Mouse (Mus musculus): ENCODE measurements around the gene Pdp2.

DNA sequence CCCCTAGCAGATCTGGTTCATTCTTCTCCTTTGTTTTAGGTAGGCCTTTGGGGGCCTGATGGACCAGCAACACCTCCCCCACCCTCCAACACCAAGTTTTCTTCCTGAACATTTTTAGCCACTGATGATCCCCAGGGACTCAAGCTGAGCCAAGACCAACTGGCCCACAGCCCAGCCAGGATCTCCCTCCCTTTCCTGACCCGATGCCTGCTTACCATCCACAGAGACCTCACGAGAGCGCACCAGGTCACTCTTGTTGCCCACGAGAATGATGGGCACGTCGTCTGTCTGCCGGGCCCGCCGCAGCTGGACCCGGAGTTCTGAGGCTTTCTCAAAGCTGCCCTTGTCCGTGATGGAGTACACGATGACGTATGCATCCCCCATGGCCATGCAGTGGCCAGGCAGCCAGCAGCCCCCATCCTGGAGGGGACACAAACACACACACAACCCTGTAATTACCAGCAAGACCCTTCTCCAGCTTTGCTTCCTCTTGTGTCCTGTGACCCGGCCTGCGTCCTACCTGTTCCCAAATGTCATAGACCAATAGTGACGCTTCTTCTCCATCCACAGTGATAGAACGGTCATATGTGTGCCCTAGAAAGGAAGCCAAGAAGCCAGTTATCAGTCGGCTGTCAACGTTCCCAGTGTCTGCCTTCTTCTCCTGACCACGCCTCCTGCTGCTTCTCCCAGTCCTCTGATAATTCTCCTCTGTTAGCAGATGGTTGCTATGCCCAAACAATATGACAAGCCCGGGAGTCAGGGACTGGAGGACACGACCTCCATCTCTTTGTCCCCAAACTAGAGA lies 38.3 kb downstream of the Pdp2 start:
- no peak for TF ChIP-seq POLR2A (IDR thresholded peaks at IDR 0.05; ENCODE audit: borderline replicate concordance, extremely low read depth, low read depth, low read length)
- no peak for TF ChIP-seq CTCF (IDR thresholded peaks at IDR 0.05; ENCODE audit: insufficient read depth, low read length)
